Mouse (Mus musculus): ENCODE measurements around the gene S1pr4. TPM values are rescaled to one million over a fixed set of nuclear protein-coding genes. Genes with fewer than 3 reads are reported as not detected.

Gene S1pr4
- under 1 TPM; 0.14 to 0.66 TPM for total RNA-seq (2021)

GRCm38 (mm10) chr10:81500032-81500431, at the start of gene S1pr4:
Gene S1pr4, minus strand, starts transcription at chr10:81500132.
- intact Hi-C loops (cut with DNase I): loop anchor here (5.0 kb wide), 3 partner anchors 42 to 672 kb away; partner anchors contain the start of gene Tle6

GRCm38 (mm10) chr10:81548944-81549343, 49.0 kb upstream of the S1pr4 start:
- DNase-seq: no peak
- intact Hi-C loops (cut with DNase I): no loop called here

More at GRCm38 (mm10) chr10:81500032-81500431, at the start of gene S1pr4:
- DNase-seq: no peak

GRCm38 (mm10) chr10:81546788-81547571, 47.0 kb upstream of the S1pr4 start:
- DNase-seq: no peak
- intact Hi-C loops (cut with DNase I): no loop called here

GRCm38 (mm10) chr10:81546332-81546731, 46.4 kb upstream of the S1pr4 start:
- DNase-seq: no peak
- intact Hi-C loops (cut with DNase I): no loop called here

- DNase-seq: peak; percentile 100
- intact Hi-C loops (cut with DNase I): no loop called here
Measured at GRCm38 (mm10) chr10:81545161-81545747, 45.3 kb upstream of the S1pr4 start, which contains the start of gene Gna11. Gene Gna11, minus strand, starts transcription at chr10:81545190.

- intact Hi-C loops (cut with DNase I): loop anchor here (5.0 kb wide), 1 partner anchor 42 kb away; the partner anchor contains the start of gene S1pr4
- no peak for DNase-seq
Measured at GRCm38 (mm10) chr10:81544296-81545160, 44.6 kb upstream of the S1pr4 start.

GRCm38 (mm10) chr10:81543633-81544032, 43.7 kb upstream of the S1pr4 start:
- intact Hi-C loops (cut with DNase I): loop anchor here (5.0 kb wide), 1 partner anchor 41 kb away; the partner anchor contains the start of gene S1pr4

GRCm38 (mm10) chr10:81542727-81543460, 43.0 kb upstream of the S1pr4 start:
- intact Hi-C loops (cut with DNase I): loop anchor here (5.0 kb wide), 1 partner anchor 41 kb away; the partner anchor contains the start of gene S1pr4
- DNase-seq: no peak

More at GRCm38 (mm10) chr10:81543633-81544032, 43.7 kb upstream of the S1pr4 start:
- no peak for DNase-seq

GRCm38 (mm10) chr10:81541803-81542202, 41.9 kb upstream of the S1pr4 start:
- intact Hi-C loops (cut with DNase I): loop anchor here (5.0 kb wide), 1 partner anchor 40 kb away; the partner anchor contains the start of gene S1pr4
- no peak for DNase-seq

GRCm38 (mm10) chr10:81541363-81541762, 41.4 kb upstream of the S1pr4 start:
- intact Hi-C loops (cut with DNase I): loop anchor here (5.0 kb wide), 1 partner anchor 39 kb away; the partner anchor contains the start of gene S1pr4

GRCm38 (mm10) chr10:81538321-81539048, 38.6 kb upstream of the S1pr4 start:
- intact Hi-C loops (cut with DNase I): no loop called here

More at GRCm38 (mm10) chr10:81541363-81541762, 41.4 kb upstream of the S1pr4 start:
- DNase-seq: no peak

GRCm38 (mm10) chr10:81537429-81537828, 37.5 kb upstream of the S1pr4 start:
- intact Hi-C loops (cut with DNase I): no loop called here
- DNase-seq: no peak

More at GRCm38 (mm10) chr10:81538321-81539048, 38.6 kb upstream of the S1pr4 start:
- no peak for DNase-seq

GRCm38 (mm10) chr10:81536734-81537133, 36.8 kb upstream of the S1pr4 start:
- peak; percentile 31 for DNase-seq
- intact Hi-C loops (cut with DNase I): no loop called here

- intact Hi-C loops (cut with DNase I): no loop called here
Measured at GRCm38 (mm10) chr10:81534826-81535225, 34.9 kb upstream of the S1pr4 start.

GRCm38 (mm10) chr10:81526779-81527178, 26.8 kb upstream of the S1pr4 start:
- intact Hi-C loops (cut with DNase I): no loop called here
- DNase-seq: peak; percentile 59

More at GRCm38 (mm10) chr10:81534826-81535225, 34.9 kb upstream of the S1pr4 start:
- no peak for DNase-seq

GRCm38 (mm10) chr10:81525017-81525694, 25.2 kb upstream of the S1pr4 start:
- no peak for DNase-seq
- intact Hi-C loops (cut with DNase I): no loop called here

GRCm38 (mm10) chr10:81524051-81524605, 24.2 kb upstream of the S1pr4 start, which contains the start of gene Gna15:
Gene Gna15, minus strand, starts transcription at chr10:81524225.
- no peak for DNase-seq
- intact Hi-C loops (cut with DNase I): no loop called here

GRCm38 (mm10) chr10:81523570-81523969, 23.6 kb upstream of the S1pr4 start:
- no peak for DNase-seq
- intact Hi-C loops (cut with DNase I): no loop called here
